Mouse (Mus musculus): ENCODE data around the gene St6galnac5. TPM values are rescaled to one million over a fixed set of nuclear protein-coding genes. Genes with fewer than 3 reads are reported as not detected.

The St6galnac5 gene
- total and polyA plus RNA-seq, 3 experiments: 0.04 TPM; not detected in 2

DNA sequence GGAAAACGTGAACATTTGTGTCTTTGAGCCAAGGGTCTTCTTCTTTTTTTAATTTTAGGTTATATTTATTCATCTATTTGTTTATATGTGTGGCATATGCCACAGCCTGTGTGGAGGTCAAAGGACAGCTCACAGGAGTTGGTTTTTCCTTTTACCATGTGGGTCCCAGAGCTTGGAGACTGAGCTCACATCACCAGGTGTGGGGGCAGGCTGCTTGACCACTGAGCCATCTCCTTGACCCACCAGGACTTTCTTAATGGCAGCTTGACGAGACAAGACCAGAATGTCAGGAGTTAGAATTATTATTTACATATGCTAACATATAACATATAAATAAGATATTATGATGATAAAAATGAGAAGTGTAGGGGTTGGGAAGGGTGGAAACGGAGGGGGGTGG lies 85.9 kb downstream of the St6galnac5 start:
- dilution Hi-C loops (cut with MboI; ENCODE audit: extremely low pct_ligation_motif_present, extremely low pct_unique_long_range_greater_than_20kb, low sequenced_read_pairs): no loop called here

DNA sequence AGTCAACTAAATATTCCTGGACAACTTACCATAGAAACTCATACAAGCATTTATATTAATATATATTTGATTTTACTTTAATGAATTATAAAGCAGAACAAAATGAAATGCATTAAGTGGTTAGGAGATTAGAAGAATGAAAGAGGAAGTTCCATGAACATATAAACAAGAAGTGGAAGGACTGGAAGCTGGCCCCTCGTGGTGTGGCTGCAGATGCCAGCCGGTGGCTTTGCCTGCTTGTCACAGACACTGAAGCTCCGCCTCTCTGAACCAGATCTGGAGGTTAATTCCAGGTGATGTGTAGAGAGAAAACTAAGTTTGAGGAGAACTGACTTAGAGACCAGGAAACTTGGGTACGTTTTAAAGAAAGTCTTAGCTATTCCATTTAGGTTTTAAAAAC lies 87.1 kb downstream of the St6galnac5 start:
- no peaks in the 10 kb centered on the region for H3K9me3 ChIP-seq (replicated peaks; ENCODE audit: low read length)

More for the DNA sequence above, 85.9 kb downstream of the St6galnac5 start:
- no peak overlapping the region for H3K9ac ChIP-seq (ENCODE audit: insufficient read depth, low read depth)
- TF ChIP-seq TCF12 (IDR thresholded peaks at IDR 0.05; ENCODE audit: low read depth, low read length): no peak
- no peak for TF ChIP-seq TBP (conservative IDR thresholded peaks at IDR 0.05; ENCODE audit: low read depth, low read length)
- TF ChIP-seq NELFE (IDR thresholded peaks at IDR 0.05; ENCODE audit: low read depth, low read length): no peak
- no peak for TF ChIP-seq MYC (IDR thresholded peaks at IDR 0.05; ENCODE audit: low read depth, low read length)
- TF ChIP-seq NRF1 (IDR thresholded peaks at IDR 0.05; ENCODE audit: low read depth, low read length): no peak
- TF ChIP-seq CHD2 (IDR thresholded peaks at IDR 0.05; ENCODE audit: low read length): no peak
- no peak for TF ChIP-seq USF2 (conservative IDR thresholded peaks at IDR 0.05; ENCODE audit: low read depth, low read length)
- TF ChIP-seq MAX (IDR thresholded peaks at IDR 0.05; ENCODE audit: low read length): no peak
- TF ChIP-seq MAFK (IDR thresholded peaks at IDR 0.05; ENCODE audit: insufficient replicate concordance, low read length): no peak
- no peaks in the 10 kb centered on the region for H3K79me2 ChIP-seq (replicated peaks; ENCODE audit: control insufficient read depth, extremely low read depth, insufficient read depth, poor library complexity, severe bottlenecking)
- H3K4me3 ChIP-seq (replicated peaks in 1 of 3; ENCODE audit: low read depth in 2 of 3, low read length in 2 of 3, poor library complexity in 1 of 3): no peak overlapping the region
- DNase-seq (ENCODE audit: extremely low read depth): no peak
- no peaks in the 10 kb centered on the region for H3K36me3 ChIP-seq (replicated peaks in 1 of 2; ENCODE audit: control insufficient read depth in 1 of 2, insufficient read depth in 1 of 2, low read length in 1 of 2)
- H3K4me1 ChIP-seq (ENCODE audit: control insufficient read depth in 1 of 2, insufficient read depth in 2 of 2): peaks cover 0 to 9% of the 10 kb centered on the region in 2 experiments; a peak in 2 of 4 replicates
- no peak overlapping the region for H3K27ac ChIP-seq (ENCODE audit: insufficient read depth, low read depth)
- H3K4me2 ChIP-seq (ENCODE audit: insufficient read depth, low read depth, poor library complexity, severe bottlenecking): no peak overlapping the region
- H3K27me3 ChIP-seq (replicated peaks): no peaks in the 10 kb centered on the region
- H3K9me3 ChIP-seq (replicated peaks; ENCODE audit: low read length): no peaks in the 10 kb centered on the region
- in situ Hi-C loops (cut with MboI; ENCODE audit: low pct_ligation_motif_present, low pct_unique_long_range_greater_than_20kb, low sequenced_read_pairs): no loop called here

DNA sequence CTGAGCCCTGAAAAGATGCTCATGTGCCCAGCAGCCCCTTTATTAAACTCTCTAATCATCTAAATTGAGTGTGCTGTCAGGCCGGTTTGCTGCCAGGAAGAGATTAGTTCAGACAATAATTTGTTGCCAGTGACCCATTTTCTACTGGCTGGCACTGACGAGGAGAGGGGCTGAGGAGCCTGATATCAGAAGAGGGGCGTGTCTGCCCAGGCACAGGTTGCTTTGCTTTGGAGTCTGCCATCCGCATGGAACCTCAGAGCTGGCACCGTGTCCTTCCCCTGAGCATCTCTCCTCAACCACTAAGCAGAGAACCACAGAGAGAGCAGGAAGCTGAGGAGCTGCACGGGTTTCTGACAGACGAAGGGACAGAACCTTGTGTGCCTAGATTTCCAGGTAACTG lies 93.9 kb downstream of the St6galnac5 start:
- H3K9ac ChIP-seq (ENCODE audit: insufficient read depth, low read depth): no peak overlapping the region
- H3K36me3 ChIP-seq (replicated peaks in 1 of 2; ENCODE audit: control insufficient read depth in 1 of 2, insufficient read depth in 1 of 2, low read length in 1 of 2): no peaks in the 10 kb centered on the region
- H3K4me1 ChIP-seq (ENCODE audit: control insufficient read depth in 1 of 2, insufficient read depth in 2 of 2): peaks cover 0 to 7% of the 10 kb centered on the region in 2 experiments; a peak in 1 of 4 replicates
- H3K4me3 ChIP-seq (replicated peaks in 1 of 3; ENCODE audit: low read depth in 2 of 3, low read length in 2 of 3, poor library complexity in 1 of 3): no peak overlapping the region
- DNase-seq (ENCODE audit: extremely low read depth): no peak
- dilution Hi-C loops (cut with MboI; ENCODE audit: extremely low pct_ligation_motif_present, extremely low pct_unique_long_range_greater_than_20kb, low sequenced_read_pairs) (loop anchor here (10.0 kb wide), 1 partner anchor 57 kb away; no protein-coding TSS in a partner anchor), in situ Hi-C loops (cut with MboI; ENCODE audit: low pct_ligation_motif_present, low pct_unique_long_range_greater_than_20kb, low sequenced_read_pairs) (no loop called here)
- H3K27ac ChIP-seq (ENCODE audit: insufficient read depth, low read depth): no peak overlapping the region
- no peak overlapping the region for H3K4me2 ChIP-seq (ENCODE audit: insufficient read depth, low read depth, poor library complexity, severe bottlenecking)
- H3K27me3 ChIP-seq (replicated peaks): no peaks in the 10 kb centered on the region
- no peaks in the 10 kb centered on the region for H3K79me2 ChIP-seq (replicated peaks; ENCODE audit: control insufficient read depth, extremely low read depth, insufficient read depth, poor library complexity, severe bottlenecking)
- no peak for TF ChIP-seq CTCF (conservative IDR thresholded peaks at IDR 0.05 in 1 of 2, IDR thresholded peaks at IDR 0.05 in 1 of 2; ENCODE audit: low read depth in 2 of 2, low read length in 2 of 2)
- no peak for TF ChIP-seq E2F4 (IDR thresholded peaks at IDR 0.05; ENCODE audit: insufficient replicate concordance, low read depth, low read length)
- no peak for TF ChIP-seq MAFK (IDR thresholded peaks at IDR 0.05; ENCODE audit: insufficient replicate concordance, low read length)
- TF ChIP-seq MYC (IDR thresholded peaks at IDR 0.05; ENCODE audit: low read depth, low read length): no peak
- TF ChIP-seq HCFC1 (IDR thresholded peaks at IDR 0.05; ENCODE audit: low read depth, low read length): no peak
- no peak for TF ChIP-seq RAD21 (IDR thresholded peaks at IDR 0.05; ENCODE audit: low read depth, low read length)
- TF ChIP-seq IRF4 (IDR thresholded peaks at IDR 0.05; ENCODE audit: low read depth, low read length): no peak
- TF ChIP-seq MAX (IDR thresholded peaks at IDR 0.05; ENCODE audit: low read length): no peak
- TF ChIP-seq SIN3A (IDR thresholded peaks at IDR 0.05; ENCODE audit: low read length): no peak
- no peak for TF ChIP-seq MAZ (IDR thresholded peaks at IDR 0.05; ENCODE audit: low read depth, low read length)
- TF ChIP-seq ETS1 (conservative IDR thresholded peaks at IDR 0.05; ENCODE audit: low read depth, low read length): no peak
- TF ChIP-seq SMC3 (IDR thresholded peaks at IDR 0.05; ENCODE audit: low read depth, low read length): no peak
- TF ChIP-seq POLR2A (IDR thresholded peaks at IDR 0.05; ENCODE audit: low read depth, low read length): no peak
- TF ChIP-seq RCOR1 (conservative IDR thresholded peaks at IDR 0.05; ENCODE audit: low read depth, low read length): no peak
- TF ChIP-seq ZC3H11A (IDR thresholded peaks at IDR 0.05; ENCODE audit: low read depth, low read length): no peak
- TF ChIP-seq CHD1 (IDR thresholded peaks at IDR 0.05; ENCODE audit: low read depth, low read length): no peak
- TF ChIP-seq ZMIZ1 (IDR thresholded peaks at IDR 0.05; ENCODE audit: low read depth, low read length): no peak
- no peaks in the 10 kb centered on the region for H3K9me3 ChIP-seq (replicated peaks; ENCODE audit: low read length)

More for the DNA sequence above, 87.1 kb downstream of the St6galnac5 start:
- H3K27me3 ChIP-seq (replicated peaks): no peaks in the 10 kb centered on the region
- no peak overlapping the region for H3K9ac ChIP-seq (ENCODE audit: insufficient read depth, low read depth)
- H3K4me3 ChIP-seq (replicated peaks in 1 of 3; ENCODE audit: low read depth in 2 of 3, low read length in 2 of 3, poor library complexity in 1 of 3): no peak overlapping the region
- in situ Hi-C loops (cut with MboI; ENCODE audit: low pct_ligation_motif_present, low pct_unique_long_range_greater_than_20kb, low sequenced_read_pairs): no loop called here
- H3K79me2 ChIP-seq (replicated peaks; ENCODE audit: control insufficient read depth, extremely low read depth, insufficient read depth, poor library complexity, severe bottlenecking): no peaks in the 10 kb centered on the region
- H3K36me3 ChIP-seq (replicated peaks in 1 of 2; ENCODE audit: control insufficient read depth in 1 of 2, insufficient read depth in 1 of 2, low read length in 1 of 2): no peaks in the 10 kb centered on the region
- peak; percentile 59 for DNase-seq (ENCODE audit: extremely low read depth)
- dilution Hi-C loops (cut with MboI; ENCODE audit: extremely low pct_ligation_motif_present, extremely low pct_unique_long_range_greater_than_20kb, low sequenced_read_pairs): no loop called here
- TF ChIP-seq HCFC1 (IDR thresholded peaks at IDR 0.05; ENCODE audit: low read depth, low read length) (no peak), EP300 (IDR thresholded peaks at IDR 0.05; ENCODE audit: low read length) (peak; percentile 11; the same call in 1 of the 2 replicates)
- H3K4me2 ChIP-seq (ENCODE audit: insufficient read depth, low read depth, poor library complexity, severe bottlenecking): no peak overlapping the region
- no peak overlapping the region for H3K27ac ChIP-seq (ENCODE audit: insufficient read depth, low read depth)
- peaks cover 0 to 9% of the 10 kb centered on the region in 2 experiments; a peak in 2 of 4 replicates for H3K4me1 ChIP-seq (ENCODE audit: control insufficient read depth in 1 of 2, insufficient read depth in 2 of 2)

Data from CH12.LX (cell line).